ENCODE assay signal across 8 mouse cellular contexts in the genomic region with DNA sequence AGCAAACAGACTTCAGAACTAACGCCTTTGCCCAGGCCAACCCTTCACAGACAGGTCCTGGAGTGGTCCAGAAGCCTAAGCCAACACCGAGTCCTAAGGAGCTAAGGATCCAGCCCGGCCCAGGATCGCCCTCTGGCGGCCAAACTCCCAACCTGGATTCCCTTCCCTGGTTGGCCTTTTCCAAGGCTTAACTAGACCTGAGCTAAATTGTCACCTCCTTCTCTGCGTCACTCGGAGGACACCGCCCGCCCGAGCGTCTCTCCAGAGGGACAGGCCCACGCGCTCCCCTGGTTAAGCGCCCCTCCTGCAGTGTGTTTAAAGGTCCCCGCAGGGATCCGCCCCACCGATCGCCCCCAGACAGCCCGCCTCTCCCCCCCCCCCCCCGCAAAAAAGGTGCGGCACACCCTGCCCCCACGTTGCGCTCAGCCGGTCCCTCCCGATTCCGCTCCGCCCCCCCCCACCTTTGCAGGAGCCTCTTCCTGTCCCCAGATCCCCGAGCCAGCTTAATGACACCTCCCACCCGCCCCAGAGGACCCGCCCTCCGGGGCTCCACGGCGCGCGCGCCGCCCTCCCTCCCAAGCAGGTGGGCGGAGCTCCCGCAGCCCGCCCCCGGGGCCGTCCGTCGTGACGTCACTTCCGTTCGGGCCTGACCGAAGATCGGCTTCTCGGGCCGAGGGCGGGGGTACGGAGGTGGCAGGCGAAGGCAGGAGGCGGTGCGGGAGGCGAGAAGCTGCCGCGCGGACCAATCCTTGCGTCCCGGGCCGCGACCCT. TPM values are rescaled to one million over a fixed set of nuclear protein-coding genes. Genes with fewer than 3 reads are reported as not detected.
A peak's percentile ranks its signal among the peaks of the same experiment; 100 is the strongest.
DNase-seq lines count a peak whose midpoint lies in the region; ATAC-seq lines count a peak whose summit lies in the region.

Mlf2 (plus strand) TSS at position 633 of the 771 bp plus-strand sequence.

- H3K36me3 ChIP-seq in intestine, embryonic 14.5 days (ENCODE audit: control insufficient read depth, insufficient read depth, low read length), result peaks cover 24% of the 10 kb centered on the region

- H3K4me1 ChIP-seq in intestine, embryonic 14.5 days (replicated peaks; ENCODE audit: control insufficient read depth, insufficient read depth, low read length), result peaks cover 22% of the 10 kb centered on the region

- H3K27ac ChIP-seq in intestine, embryonic 14.5 days (ENCODE audit: low read depth), result peak within 1 kb of the TSS; percentile 97

- peak; percentile 99 to 100 for DNase-seq in adrenal gland, adult (ENCODE audit: inconsistent age in 2 of 2, low spot score in 1 of 2)
- peak; percentile 98 for DNase-seq in embryo, embryonic 10.5 days (ENCODE audit: low spot score)
- DNase-seq in gastrocnemius, postnatal 25 days, result peak; percentile 99
- DNase-seq in intestine, embryonic 14.5 days (ENCODE audit: low spot score), result peak; percentile 99
- peak; percentile 98 to 99 for DNase-seq in left cerebral cortex, postnatal 14 days (ENCODE audit: low spot score in 2 of 2)
- DNase-seq in mesoderm, embryonic 11.5 days (ENCODE audit: low read depth, low spot score), result peak; percentile 99
- peak; percentile 98 for DNase-seq in right cerebral cortex, postnatal 36 days (ENCODE audit: low spot score in 2 of 2)
- peak; percentile 99 for DNase-seq in yolk sac, embryonic 10.5 days (ENCODE audit: low spot score)

- peak within 1 kb of the TSS; percentile 94 for H3K9ac ChIP-seq in intestine, embryonic 14.5 days (ENCODE audit: low read length)

- H3K4me3 ChIP-seq in intestine, embryonic 14.5 days (ENCODE audit: low read depth, low read length), result peak within 1 kb of the TSS; percentile 86

- WGBS in intestine, embryonic 14.5 days, result under 1% methylated on average over 63 of the region's 64 CpGs

- peak; percentile 95 for ATAC-seq in intestine, embryonic 14.5 days (replicated peaks; ENCODE audit: low FRiP score, low TSS enrichment, low read depth)

- peak within 1 kb of the TSS; percentile 90 for H3K4me2 ChIP-seq in intestine, embryonic 14.5 days (ENCODE audit: low read length)

- no peaks in the 10 kb centered on the region for H3K27me3 ChIP-seq in intestine, embryonic 14.5 days (replicated peaks; ENCODE audit: control insufficient read depth, insufficient read depth, low read length)

- intact Hi-C loops in left cerebral cortex, postnatal 14 days (cut with DNase I), result loop anchor here (1.0 to 5.0 kb wide), 3 partner anchors 14 to 76 kb away; partner anchors contain the start of genes Gpr162 and Zfp384

- H3K9me3 ChIP-seq in intestine, embryonic 14.5 days (ENCODE audit: control insufficient read depth, low read length), result no peaks in the 10 kb centered on the region

RNA-seq across cellular contexts. Expression of gene Mlf2, which starts in this region (rescaled TPM):
- total RNA-seq in gastrocnemius, postnatal 25 days (2021), result 100 to 1,000 TPM; 207 to 210 TPM
- 352 and 357 TPM in 2 replicates for polyA plus RNA-seq in intestine, embryonic 14.5 days (2014; fragmentation: Nextera tagmentation; extraction: Ambion mirVana)
- 100 to 1,000 TPM; 670 to 685 TPM for total RNA-seq in left cerebral cortex, postnatal 14 days (2021)

Comparison
In these comparisons a context has a peak if more than half of its experiments do, and no peak if none do; other contexts are left out.
1. Peak in every context shown above with its lines: DNase-seq, ATAC-seq, H3K4me3 ChIP-seq and H3K27ac ChIP-seq.